Mouse (Mus musculus) myocyte (in vitro differentiated cells): Measurements from ENCODE around the gene Muc20.

Experiments used
- MAX ChIP-seq: IDR thresholded peaks from one replicate; pipeline ENCODE4 v1.6.1; 2011; ENCODE audit warnings: low read depth, mild to moderate bottlenecking, control low read depth
- POLR2A ChIP-seq: IDR thresholded peaks from one replicate; pipeline ENCODE4 v1.6.1; 2011; ENCODE audit warnings: low read depth, mild to moderate bottlenecking, control low read depth, moderate library complexity; ENCODE audit not compliant: insufficient read length

- TF ChIP-seq MAX (no peak), POLR2A (no peak)
These were observed 30.3 kb downstream of the Muc20 start for GRCm38 (mm10) chr16:32766904-32767303.
